Mouse (Mus musculus) lung, postnatal 0 days (tissue): ENCODE results near the gene Ercc2.

ENCODE experiments used
- CTCF ChIP-seq: IDR thresholded peaks from 2 replicates; pipeline ENCODE4 v1.5.1; 2016; ENCODE audit warnings: antibody characterized with exemption, mild to moderate bottlenecking
- EP300 ChIP-seq: IDR thresholded peaks from 2 replicates; pipeline ENCODE4 v1.6.1; 2016; ENCODE audit warnings: antibody characterized with exemption, mild to moderate bottlenecking, control low read depth

- TF ChIP-seq CTCF (no peak), EP300 (no peak)
Observed at GRCm38 (mm10) chr7:19360944-19361343, 20.9 kb upstream of the Ercc2 start.
